Mouse (Mus musculus) liver, embryonic 13.5 days (tissue): Measurements from ENCODE around the gene Mylk2. TPM values are rescaled to one million over a fixed set of nuclear protein-coding genes. Genes with fewer than 3 reads are reported as not detected.

Source experiments
- ATAC-seq: fragments of 200-750 bp; cut with Nextera tagmentation; 2 replicates; pipeline ENCODE4 v1.8.0; 2017; ENCODE audit warnings: low read depth, mild to moderate bottlenecking, moderate number of reproducible peaks, moderate library complexity
- DNase-seq: peaks from one replicate; pipeline ENCODE4 v3.0.0; 2022
- H3K27ac ChIP-seq: fragments of 300-500 bp; sonication (generic); 2 replicates; pipeline ENCODE4 v1.5.1; 2015; ENCODE audit warnings: moderate library complexity, mild to moderate bottlenecking, inconsistent platforms
- H3K27me3 ChIP-seq: fragments of 300-500 bp; sonication (generic); 2 replicates; pipeline ENCODE4 v1.6.1; 2015; ENCODE audit warnings: mild to moderate bottlenecking, inconsistent platforms
- H3K36me3 ChIP-seq: fragments of 300-500 bp; sonication (generic); 2 replicates; pipeline ENCODE4 v1.6.1; 2015; ENCODE audit warnings: mild to moderate bottlenecking, inconsistent platforms
- H3K4me1 ChIP-seq: fragments of 300-500 bp; sonication (generic); replicated peaks from 2 replicates; pipeline ENCODE4 v1.6.1; 2015; ENCODE audit warnings: inconsistent platforms
- H3K4me2 ChIP-seq: fragments of 300-500 bp; sonication (generic); 2 replicates; pipeline ENCODE4 v1.6.1; 2015; ENCODE audit warnings: inconsistent platforms, mild to moderate bottlenecking, moderate library complexity
- H3K4me3 ChIP-seq: fragments of 300-500 bp; sonication (generic); replicated peaks from 2 replicates; pipeline ENCODE4 v1.5.1; 2015; ENCODE audit warnings: mild to moderate bottlenecking, inconsistent platforms
- H3K9ac ChIP-seq: fragments of 300-500 bp; sonication (generic); 2 replicates; pipeline ENCODE4 v1.6.1; 2015; ENCODE audit warnings: mild to moderate bottlenecking, inconsistent platforms
- H3K9me3 ChIP-seq: fragments of 300-500 bp; sonication (generic); replicated peaks from 2 replicates; pipeline ENCODE4 v1.6.1; 2016; ENCODE audit warnings: inconsistent platforms
- WGBS: fragments of 180-500 bp; shearing (Covaris S2); methylation state at CpG from one replicate; pipeline ENCODE4 v1.1.7; 2015; ENCODE audit not compliant: insufficient replicate concordance; 5-methylcytosine and 5-hydroxymethylcytosine counted together
- polyA plus RNA-seq: library from polyadenylated mRNA; unstranded; fragments of >200 nt; fragmentation: Nextera tagmentation; extraction: Ambion mirVana; gene quantifications from 2 replicates; pipeline ENCODE4 v1.2.1, GENCODE M21; 2015

The Mylk2 gene
- polyA plus RNA-seq, 1 experiment from 2014 or later: not detected

DNA sequence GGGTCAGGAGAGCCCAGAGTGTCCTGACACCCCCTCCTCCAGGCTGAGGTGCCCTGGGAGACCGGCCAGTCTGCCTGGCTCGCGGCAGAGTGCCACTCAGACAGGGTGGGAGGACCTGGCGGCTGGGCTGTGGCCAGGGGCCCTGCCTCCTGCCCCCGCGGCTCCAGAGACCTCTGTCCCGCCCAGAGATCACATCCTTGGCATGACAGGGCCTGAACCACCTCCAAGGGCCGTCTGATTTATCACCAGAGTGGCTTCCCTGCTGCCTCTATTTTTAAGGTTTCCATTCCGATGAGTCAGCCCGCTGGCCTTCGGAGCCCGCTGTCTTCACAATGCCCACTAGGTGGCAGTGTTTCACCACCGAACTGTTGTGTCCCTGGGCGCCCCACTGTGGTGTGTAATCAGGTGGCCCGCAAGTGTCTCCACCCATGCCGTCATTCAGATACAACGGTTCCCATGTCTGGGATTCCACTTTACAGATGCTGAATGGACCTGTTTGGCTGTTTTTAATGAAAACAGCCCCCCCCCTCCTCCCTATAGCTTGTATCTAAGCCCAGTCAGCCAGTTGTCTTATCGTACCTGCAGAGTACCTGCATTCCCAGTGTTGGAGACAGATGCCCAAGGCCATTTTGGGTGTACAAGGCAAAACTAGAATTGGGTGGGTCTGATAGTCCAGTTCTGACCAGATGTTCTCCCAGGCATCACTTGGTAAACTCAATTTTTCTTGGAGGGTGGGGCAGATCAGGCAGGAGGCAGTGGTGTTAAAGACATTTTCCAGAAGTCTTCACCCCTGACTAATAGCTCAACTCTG is 3.4 kb downstream of the Mylk2 start:
- H3K4me2 ChIP-seq: peak overlapping the region; percentile 34; the same call in 1 of the 2 replicates
- WGBS: 5% methylated on average over 18 of the region's 18 CpGs
- peaks cover 12% of the 10 kb centered on the region for H3K4me1 ChIP-seq
- H3K4me3 ChIP-seq: no peak overlapping the region
- H3K27me3 ChIP-seq: peaks cover 49% of the 10 kb centered on the region
- ATAC-seq (peak; percentile 59), DNase-seq (peak; percentile 65)
- no peaks in the 10 kb centered on the region for H3K36me3 ChIP-seq
- H3K27ac ChIP-seq: no peak overlapping the region
- no peaks in the 10 kb centered on the region for H3K9me3 ChIP-seq
- H3K9ac ChIP-seq: no peak overlapping the region

DNA sequence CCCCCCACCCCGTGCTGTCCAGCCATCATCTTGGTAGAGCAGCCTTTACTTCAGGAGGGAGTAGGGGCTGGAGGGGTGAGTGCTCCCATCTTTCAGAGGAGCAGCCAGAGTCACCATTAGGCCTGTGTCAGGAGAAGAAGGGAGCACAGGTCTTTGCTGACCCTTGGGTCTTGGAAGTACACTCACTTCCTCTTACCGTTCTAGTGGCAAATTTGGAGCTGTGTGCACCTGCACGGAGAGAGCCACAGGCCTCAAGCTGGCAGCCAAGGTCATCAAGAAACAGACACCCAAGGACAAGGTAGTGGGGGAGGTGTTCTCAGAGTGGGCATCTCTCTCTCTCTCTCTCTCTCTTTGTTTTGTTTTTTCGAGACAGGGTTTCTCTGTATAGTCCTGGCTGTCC is 4.3 kb downstream of the Mylk2 start:
- Histone ChIP-seq H3K4me3 (no peak overlapping the region), H3K9ac (no peak overlapping the region), H3K4me1 (peaks cover 12% of the 10 kb centered on the region), H3K27ac (no peak overlapping the region), H3K9me3 (no peaks in the 10 kb centered on the region), H3K36me3 (no peaks in the 10 kb centered on the region), H3K4me2 (no peak overlapping the region), H3K27me3 (peaks cover 41% of the 10 kb centered on the region)
- DNase-seq: no peak
- ATAC-seq: no peak
- 47% methylated on average over 4 of the region's 4 CpGs for WGBS

DNA sequence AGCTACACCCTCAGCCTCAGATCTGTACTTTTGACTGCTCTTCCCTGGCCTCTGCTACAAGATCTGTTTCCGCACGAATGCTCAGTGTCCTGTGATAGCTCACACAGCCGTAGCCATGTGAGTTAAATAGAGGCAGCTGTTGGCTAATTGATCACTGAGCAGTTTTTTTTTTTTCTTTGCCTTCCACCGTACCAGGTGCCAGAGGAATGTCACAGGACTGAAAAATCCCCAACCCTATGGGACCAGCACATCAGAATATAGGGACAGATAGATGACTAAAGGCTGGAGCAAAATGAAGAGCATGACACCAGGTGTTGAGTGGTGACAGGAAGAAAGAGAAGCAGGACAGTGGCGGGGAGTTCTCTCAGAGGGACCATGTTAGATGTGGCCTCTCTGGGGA is 5.0 kb downstream of the Mylk2 start:
- no peak for ATAC-seq
- H3K27ac ChIP-seq: no peak overlapping the region
- peaks cover 12% of the 10 kb centered on the region for H3K4me1 ChIP-seq
- no peak for DNase-seq
- WGBS: 57% methylated on average over 5 of the region's 5 CpGs
- H3K36me3 ChIP-seq: no peaks in the 10 kb centered on the region
- no peak overlapping the region for H3K9ac ChIP-seq
- H3K27me3 ChIP-seq: peaks cover 36% of the 10 kb centered on the region
- no peak overlapping the region for H3K4me3 ChIP-seq
- H3K9me3 ChIP-seq: no peaks in the 10 kb centered on the region
- no peak overlapping the region for H3K4me2 ChIP-seq

DNA sequence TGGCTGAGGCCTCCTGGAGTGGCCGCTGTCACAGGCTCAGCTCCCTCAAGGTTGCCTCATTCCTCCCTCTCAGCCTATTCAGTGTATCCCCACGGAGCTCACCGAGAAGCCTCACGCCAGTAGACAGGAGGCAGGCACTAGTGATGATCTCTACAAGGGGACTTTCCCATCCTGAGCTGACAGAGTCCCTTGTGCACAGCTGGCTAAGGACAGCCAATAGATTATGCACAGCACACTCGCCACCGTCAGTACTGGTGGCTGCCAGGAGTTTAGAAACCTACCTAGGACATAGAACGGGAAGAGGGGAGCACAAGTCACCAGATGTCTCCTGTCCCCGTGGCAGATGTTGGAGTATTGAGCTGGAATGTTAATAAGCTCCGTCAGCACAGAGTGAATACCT is 6.5 kb downstream of the Mylk2 start:
- 62% methylated on average over 9 of the region's 9 CpGs for WGBS
- no peak for DNase-seq
- no peak for ATAC-seq
- Histone ChIP-seq H3K27ac (no peak overlapping the region), H3K4me2 (no peak overlapping the region), H3K4me1 (peaks cover 12% of the 10 kb centered on the region), H3K27me3 (peaks cover 20% of the 10 kb centered on the region), H3K36me3 (no peaks in the 10 kb centered on the region), H3K9me3 (no peaks in the 10 kb centered on the region), H3K9ac (no peak overlapping the region), H3K4me3 (no peak overlapping the region)

DNA sequence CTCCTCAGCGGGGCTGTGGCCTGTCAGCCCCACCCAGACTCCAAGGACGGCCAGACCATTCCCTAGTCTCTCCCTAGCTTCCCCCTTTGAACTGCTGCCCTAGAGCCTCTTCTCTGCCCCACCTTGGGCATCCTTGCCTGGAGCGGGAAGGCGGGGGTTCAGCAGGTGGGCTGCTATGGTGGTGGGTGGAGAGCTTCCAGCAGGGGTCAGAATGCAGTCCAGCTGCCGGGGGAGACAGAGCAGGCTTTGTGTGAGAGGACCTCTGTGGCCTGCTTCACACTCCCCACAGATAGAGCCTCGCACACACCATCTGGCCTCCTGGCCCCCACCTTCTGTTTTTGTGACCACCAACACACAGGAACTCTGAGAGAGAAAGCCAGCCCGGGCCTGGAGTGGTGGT is 11.2 kb downstream of the Mylk2 start:
- Histone ChIP-seq H3K9ac (no peak overlapping the region), H3K27ac (no peak overlapping the region), H3K4me3 (no peak overlapping the region), H3K4me1 (peaks cover 18% of the 10 kb centered on the region; the same call in 1 of the 2 replicates), H3K27me3 (no peaks in the 10 kb centered on the region; the same call in 1 of the 2 replicates), H3K36me3 (no peaks in the 10 kb centered on the region), H3K4me2 (no peak overlapping the region), H3K9me3 (no peaks in the 10 kb centered on the region)
- no peak for ATAC-seq
- 47% methylated on average over 7 of the region's 7 CpGs for WGBS
- no peak for DNase-seq

DNA sequence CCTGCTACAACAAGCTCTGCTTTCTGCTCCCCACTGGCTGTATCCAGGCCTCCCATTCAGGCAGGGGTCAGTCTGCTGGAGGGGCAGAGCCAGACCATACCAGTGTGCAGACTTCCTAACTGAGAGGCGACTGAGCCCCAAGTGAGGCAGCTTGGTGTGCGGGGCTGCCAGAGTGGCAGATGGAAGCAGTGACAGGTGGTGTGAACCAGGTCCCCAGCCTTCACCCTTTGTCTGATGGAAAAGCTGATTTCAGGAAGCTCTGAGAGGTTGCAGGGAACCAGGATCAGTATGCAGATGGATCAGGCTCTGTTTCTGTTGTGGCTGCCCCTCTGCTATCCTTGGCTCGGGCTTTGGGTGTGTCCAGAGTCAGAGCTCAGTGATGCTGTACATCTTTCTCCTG is 12.5 kb downstream of the Mylk2 start:
- no peak overlapping the region for H3K4me2 ChIP-seq
- DNase-seq: no peak
- no peak for ATAC-seq
- no peak overlapping the region for H3K27ac ChIP-seq
- peaks cover 19% of the 10 kb centered on the region for H3K4me1 ChIP-seq
- no peak overlapping the region for H3K9ac ChIP-seq
- no peaks in the 10 kb centered on the region for H3K36me3 ChIP-seq
- WGBS: 55% methylated on average over 3 of the region's 3 CpGs
- no peak overlapping the region for H3K4me3 ChIP-seq
- H3K9me3 ChIP-seq: no peaks in the 10 kb centered on the region
- H3K27me3 ChIP-seq: no peaks in the 10 kb centered on the region; the same call in 1 of the 2 replicates

DNA sequence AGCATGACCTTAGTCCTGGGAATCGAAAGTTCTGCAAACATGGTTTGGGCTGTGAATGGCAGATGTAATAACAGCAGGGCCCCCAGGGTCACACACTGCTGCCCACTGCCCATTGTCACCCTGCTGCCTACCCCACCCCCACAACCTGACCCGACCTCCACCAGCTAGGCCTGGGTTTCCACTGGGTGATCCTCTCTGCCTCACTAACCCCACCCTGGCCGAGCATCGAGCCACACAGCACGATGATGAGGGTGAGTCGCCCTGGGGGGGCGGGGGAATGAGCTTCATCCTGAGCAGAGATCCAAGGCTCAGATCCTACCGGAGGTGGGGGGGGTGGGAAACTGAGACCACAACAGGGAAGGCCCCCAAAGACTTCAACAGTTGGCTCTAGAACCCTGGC is 13.0 kb downstream of the Mylk2 start:
- H3K4me1 ChIP-seq: peaks cover 19% of the 10 kb centered on the region

DNA sequence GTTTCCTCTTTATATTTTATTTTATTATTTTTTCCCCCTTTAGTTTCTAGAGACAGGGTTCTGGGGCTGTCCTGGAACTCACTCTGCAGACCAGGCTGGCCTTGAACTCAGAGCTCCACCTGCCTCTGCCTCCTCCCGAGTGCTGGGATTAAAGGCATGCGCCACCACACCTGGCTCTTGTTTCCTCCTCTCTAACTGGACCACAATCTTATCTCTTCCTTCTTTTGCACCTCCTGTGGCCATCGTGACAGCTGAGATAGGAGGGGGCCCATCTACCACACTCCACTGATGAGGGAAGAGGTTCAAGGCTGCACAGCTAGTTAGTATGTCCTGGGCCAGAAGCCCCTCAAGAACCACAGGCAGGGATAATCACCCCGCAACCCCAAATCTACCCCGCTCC is 13.4 kb downstream of the Mylk2 start:
- H3K9ac ChIP-seq: no peak overlapping the region
- ATAC-seq: no peak
- H3K4me2 ChIP-seq: no peak overlapping the region
- H3K9me3 ChIP-seq: no peaks in the 10 kb centered on the region
- no peak overlapping the region for H3K4me3 ChIP-seq
- 40% methylated on average over 5 of the region's 5 CpGs for WGBS
- no peaks in the 10 kb centered on the region; the same call in 1 of the 2 replicates for H3K27me3 ChIP-seq
- no peak overlapping the region for H3K27ac ChIP-seq
- H3K4me1 ChIP-seq: peaks cover 19% of the 10 kb centered on the region
- H3K36me3 ChIP-seq: no peaks in the 10 kb centered on the region
- DNase-seq: no peak

More for the DNA sequence above, 13.0 kb downstream of the Mylk2 start:
- 47% methylated on average over 8 of the region's 8 CpGs for WGBS
- H3K9me3 ChIP-seq: no peaks in the 10 kb centered on the region
- no peaks in the 10 kb centered on the region; the same call in 1 of the 2 replicates for H3K27me3 ChIP-seq
- no peaks in the 10 kb centered on the region for H3K36me3 ChIP-seq
- no peak overlapping the region for H3K27ac ChIP-seq
- ATAC-seq: no peak
- no peak overlapping the region for H3K4me2 ChIP-seq
- H3K9ac ChIP-seq: no peak overlapping the region
- no peak for DNase-seq
- no peak overlapping the region for H3K4me3 ChIP-seq

DNA sequence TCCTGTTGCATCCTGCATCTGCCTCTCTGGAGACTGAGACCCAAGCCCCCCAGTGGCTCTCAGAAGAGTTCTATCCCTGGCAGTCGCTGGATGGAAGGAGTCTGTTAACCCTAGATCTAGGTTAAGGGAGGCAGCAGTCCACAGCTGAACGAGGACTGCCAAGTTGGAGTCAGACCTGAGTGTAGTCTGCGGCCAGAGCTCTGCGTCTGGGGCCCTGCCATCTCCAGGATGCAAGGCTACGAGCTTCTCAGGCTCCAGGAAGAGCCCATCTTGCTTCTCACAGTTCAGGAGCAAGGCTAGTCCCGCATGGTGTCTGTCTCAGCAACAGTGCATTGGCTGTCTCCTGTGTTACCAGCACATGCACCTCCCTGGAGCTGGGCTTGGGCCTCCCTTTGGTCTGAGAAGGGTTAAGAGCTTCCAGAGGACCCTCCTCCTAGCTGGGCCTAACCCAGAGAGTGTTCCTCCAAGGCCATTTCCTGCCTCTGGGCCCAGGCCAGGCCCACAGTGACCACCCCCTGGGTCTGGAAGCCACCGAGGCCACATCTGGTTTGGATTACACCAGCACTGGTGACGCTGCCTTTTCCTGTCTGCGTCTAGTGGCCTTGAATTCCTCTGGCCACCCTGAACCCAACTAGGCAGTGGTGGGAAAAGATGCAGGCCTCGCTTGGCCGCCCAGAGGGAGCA is 14.2 kb downstream of the Mylk2 start:
- ATAC-seq (peak; percentile 57), DNase-seq (no peak)
- Histone ChIP-seq H3K4me2 (no peak overlapping the region), H3K9me3 (no peaks in the 10 kb centered on the region), H3K4me1 (peaks cover 19% of the 10 kb centered on the region), H3K27ac (no peak overlapping the region), H3K9ac (no peak overlapping the region), H3K4me3 (no peak overlapping the region), H3K27me3 (no peaks in the 10 kb centered on the region; the same call in 1 of the 2 replicates), H3K36me3 (no peaks in the 10 kb centered on the region)
- WGBS: 37% methylated on average over 11 of the region's 11 CpGs

DNA sequence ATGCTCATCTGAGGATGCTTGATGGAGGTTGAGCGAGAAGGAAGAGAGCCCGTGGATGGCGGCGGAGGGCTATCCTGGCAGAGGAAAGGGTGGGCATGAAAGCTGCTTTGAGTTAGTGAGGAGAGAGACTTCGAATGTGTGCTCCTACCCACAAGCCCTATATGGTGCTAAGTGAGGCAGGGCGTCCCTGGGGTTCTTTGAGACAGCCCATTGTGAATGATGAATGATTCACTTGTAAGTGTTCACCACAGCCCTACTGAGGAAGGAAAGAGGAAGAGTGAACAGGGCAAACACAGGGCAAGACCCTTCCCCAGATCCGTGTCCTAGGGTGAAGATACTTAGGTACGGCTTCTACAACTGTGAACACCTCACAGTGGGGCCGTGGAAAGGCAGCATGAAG is 15.7 kb downstream of the Mylk2 start:
- H3K27me3 ChIP-seq: no peaks in the 10 kb centered on the region; the same call in 1 of the 2 replicates
- H3K36me3 ChIP-seq: no peaks in the 10 kb centered on the region
- no peak overlapping the region for H3K4me3 ChIP-seq
- H3K27ac ChIP-seq: no peak overlapping the region
- no peaks in the 10 kb centered on the region for H3K9me3 ChIP-seq
- H3K4me2 ChIP-seq: no peak overlapping the region
- WGBS: 34% methylated on average over 9 of the region's 9 CpGs
- H3K4me1 ChIP-seq: peaks cover 19% of the 10 kb centered on the region
- DNase-seq (no peak), ATAC-seq (no peak)
- H3K9ac ChIP-seq: no peak overlapping the region

DNA sequence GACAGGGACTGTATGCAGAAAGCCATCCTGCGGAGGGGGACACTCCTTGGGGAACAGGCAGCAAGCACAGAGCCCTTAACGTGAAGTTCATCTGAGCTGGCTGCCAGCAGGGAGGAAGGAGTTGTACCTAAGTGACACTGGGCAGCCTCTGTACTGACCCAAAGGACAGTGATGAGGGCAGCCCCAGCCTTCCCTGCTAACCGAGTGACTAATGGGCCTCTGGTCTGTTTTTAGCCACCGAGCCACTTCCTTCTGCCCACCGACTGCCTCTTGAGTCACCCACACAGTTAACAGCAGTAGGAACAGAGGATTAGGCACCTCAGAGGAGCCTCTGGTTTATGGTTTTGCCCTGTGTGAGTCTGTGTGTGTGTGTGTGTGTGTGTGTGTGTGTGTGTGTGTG is 16.2 kb downstream of the Mylk2 start:
- Histone ChIP-seq H3K4me3 (no peak overlapping the region), H3K4me1 (peaks cover 19% of the 10 kb centered on the region), H3K36me3 (no peaks in the 10 kb centered on the region), H3K9me3 (no peaks in the 10 kb centered on the region), H3K9ac (no peak overlapping the region), H3K4me2 (no peak overlapping the region), H3K27ac (no peak overlapping the region), H3K27me3 (no peaks in the 10 kb centered on the region; the same call in 1 of the 2 replicates)
- WGBS: 14% methylated on average over 5 of the region's 5 CpGs
- DNase-seq (no peak), ATAC-seq (no peak)
